Mouse (Mus musculus): Measurements from ENCODE around the gene Polr1b. TPM values are rescaled to one million over a fixed set of nuclear protein-coding genes. Genes with fewer than 3 reads are reported as not detected.
A peak's percentile ranks its signal among the peaks of the same experiment; 100 is the strongest.

The Polr1b gene
- polyA plus RNA-seq, 1 experiment from 2014 or later, result 21.0 TPM

DNA sequence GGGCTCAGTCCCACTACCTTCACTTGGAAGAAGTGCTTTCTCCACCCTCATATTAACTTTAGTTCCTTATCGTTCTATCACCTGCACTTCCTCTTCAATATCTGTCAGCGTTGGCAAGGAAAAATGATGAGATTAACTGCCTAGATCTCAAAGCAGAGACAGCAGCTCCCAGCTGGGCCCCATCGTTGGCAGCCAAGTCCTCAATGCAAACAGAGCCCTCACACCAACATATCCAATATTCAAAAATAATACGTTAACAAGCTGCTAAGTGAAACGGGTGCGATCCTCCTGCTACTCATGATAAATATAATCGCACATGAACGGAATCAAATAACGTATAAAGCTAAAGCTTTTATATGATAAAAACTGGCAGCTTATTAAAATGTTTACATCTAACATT lies 50.3 kb downstream of the Polr1b start:
- H3K4me3 ChIP-seq, result no peak overlapping the region
- peaks cover 5% of the 10 kb centered on the region for H3K9me3 ChIP-seq (replicated peaks)
- WGBS, result 84% methylated on average over 9 of the region's 9 CpGs
- H3K27ac ChIP-seq (ENCODE audit: poor library complexity, severe bottlenecking), result no peak overlapping the region
- no peak overlapping the region for H3K9ac ChIP-seq
- H3K4me2 ChIP-seq, result no peak overlapping the region
- ATAC-seq (ENCODE audit: insufficient number of reproducible peaks, low FRiP score), result no peak
- no peaks in the 10 kb centered on the region for H3K27me3 ChIP-seq (replicated peaks)
- H3K36me3 ChIP-seq, result no peaks in the 10 kb centered on the region
- no peaks in the 10 kb centered on the region for H3K4me1 ChIP-seq (replicated peaks)

DNA sequence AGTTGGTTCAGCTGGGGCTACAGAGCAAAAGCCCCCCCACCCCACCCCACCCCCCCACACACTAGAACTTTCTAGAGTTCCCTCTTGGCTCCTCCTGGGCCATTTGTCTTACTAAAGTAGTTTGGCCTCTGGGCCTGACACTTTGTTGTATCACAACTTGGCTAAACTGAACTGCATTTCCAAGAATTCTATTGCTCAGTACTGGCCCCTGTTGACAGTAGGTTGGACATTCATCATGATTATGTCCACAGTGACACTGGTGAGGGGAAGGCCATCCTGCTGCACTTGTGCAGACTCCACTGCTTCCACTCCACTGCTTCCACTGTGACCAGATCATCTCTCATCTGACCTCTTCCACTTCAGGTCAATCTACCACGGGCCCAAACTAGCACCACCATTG lies 52.0 kb downstream of the Polr1b start:
- H3K9ac ChIP-seq, result no peak overlapping the region
- 73% methylated on average over 1 of the region's 1 CpGs for WGBS

DNA sequence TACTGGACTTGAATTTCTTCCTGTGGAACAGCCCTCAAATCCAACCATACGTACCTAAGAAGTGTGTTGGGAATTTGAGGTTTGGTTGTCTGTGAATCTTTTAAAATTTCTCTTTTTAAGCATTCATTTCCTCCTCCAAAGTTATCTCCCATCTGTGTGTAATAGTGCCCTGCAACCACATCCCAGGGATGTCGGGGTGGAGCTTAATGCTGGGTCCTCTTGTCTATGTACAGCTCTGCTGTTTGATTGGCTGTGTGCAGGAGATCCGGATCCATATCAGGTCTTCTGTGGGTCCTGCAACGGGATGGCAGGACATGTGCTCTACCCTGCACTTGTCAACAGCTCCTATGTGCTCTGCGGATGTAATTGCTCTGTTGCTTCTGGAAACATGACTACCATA lies 64.0 kb downstream of the Polr1b start:
- Histone ChIP-seq H3K9me3 (replicated peaks) (peaks cover 4% of the 10 kb centered on the region), H3K27me3 (replicated peaks) (no peaks in the 10 kb centered on the region), H3K4me3 (no peak overlapping the region), H3K36me3 (no peaks in the 10 kb centered on the region), H3K9ac (no peak overlapping the region), H3K27ac (ENCODE audit: poor library complexity, severe bottlenecking) (no peak overlapping the region), H3K4me1 (replicated peaks) (peaks cover 15% of the 10 kb centered on the region), H3K4me2 (no peak overlapping the region)
- no peak for ATAC-seq (ENCODE audit: insufficient number of reproducible peaks, low FRiP score)
- WGBS, result 62% methylated on average over 5 of the region's 5 CpGs

More for the DNA sequence above, 52.0 kb downstream of the Polr1b start:
- H3K36me3 ChIP-seq, result no peaks in the 10 kb centered on the region
- no peaks in the 10 kb centered on the region for H3K27me3 ChIP-seq (replicated peaks)
- H3K9me3 ChIP-seq (replicated peaks), result 0 out of 2 replicates have a peak, but pooled peaks cover under 1% of the 10 kb centered on the region
- ATAC-seq (ENCODE audit: insufficient number of reproducible peaks, low FRiP score), result no peak
- no peak overlapping the region for H3K4me2 ChIP-seq
- H3K4me3 ChIP-seq, result no peak overlapping the region
- H3K4me1 ChIP-seq (replicated peaks), result no peaks in the 10 kb centered on the region
- H3K27ac ChIP-seq (ENCODE audit: poor library complexity, severe bottlenecking), result no peak overlapping the region

DNA sequence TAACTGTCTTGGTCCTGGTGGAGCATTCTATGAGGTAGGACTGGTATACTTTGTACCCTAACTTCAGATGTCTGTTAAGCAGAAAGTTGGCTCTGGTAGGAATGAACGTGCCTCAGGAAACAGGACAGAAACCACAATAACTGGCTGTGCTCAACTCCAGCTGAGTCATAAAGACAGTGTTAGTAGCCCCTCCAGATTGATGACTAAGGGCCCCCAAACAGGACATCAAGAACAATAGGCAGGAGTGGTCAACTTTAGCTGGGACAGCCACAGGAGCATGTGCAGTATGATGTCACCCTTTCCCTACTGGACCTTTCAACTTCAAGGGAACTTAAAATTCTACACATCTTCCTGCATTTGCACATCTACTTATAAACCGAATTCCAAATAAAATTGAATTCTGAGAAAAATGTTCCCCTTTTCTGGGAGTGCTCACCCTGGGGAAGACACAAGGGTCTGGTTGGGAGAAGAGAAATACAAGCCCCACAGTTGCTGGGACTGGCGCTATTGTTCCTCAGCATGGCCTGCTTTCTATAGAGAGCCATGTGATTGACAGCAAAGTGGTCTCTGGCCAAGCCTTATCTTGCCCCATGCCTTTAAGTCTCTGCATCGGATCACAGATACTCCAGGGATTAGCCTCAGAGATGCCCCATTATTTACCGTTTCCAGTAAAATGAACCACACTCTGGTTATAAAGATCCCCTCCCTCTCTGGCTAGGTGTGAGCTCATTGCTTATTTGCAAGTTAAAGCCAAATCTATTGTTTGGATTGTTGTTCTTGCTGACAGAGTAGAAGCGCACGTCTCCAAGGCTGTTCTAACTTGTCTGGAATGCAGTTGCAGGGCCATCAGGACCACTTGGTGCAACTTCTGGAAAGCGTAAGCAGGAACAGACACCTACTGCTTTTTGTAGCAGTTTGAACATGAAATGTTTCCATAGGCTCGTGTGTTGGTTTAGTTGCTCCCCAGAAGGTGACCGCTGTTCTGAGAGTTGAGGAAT lies 66.0 kb downstream of the Polr1b start:
- no peaks in the 10 kb centered on the region for H3K36me3 ChIP-seq
- peak overlapping the region; percentile 66; the same call in 1 of the 2 replicates for H3K27ac ChIP-seq (ENCODE audit: poor library complexity, severe bottlenecking)
- no peak for ATAC-seq (ENCODE audit: insufficient number of reproducible peaks, low FRiP score)
- H3K9ac ChIP-seq, result no peak overlapping the region
- no peak overlapping the region for H3K4me2 ChIP-seq
- no peak overlapping the region for H3K4me3 ChIP-seq
- 35% methylated on average over 10 of the region's 10 CpGs for WGBS
- no peaks in the 10 kb centered on the region for H3K27me3 ChIP-seq (replicated peaks)
- peaks cover 4% of the 10 kb centered on the region for H3K9me3 ChIP-seq (replicated peaks)
- H3K4me1 ChIP-seq (replicated peaks), result peaks cover 15% of the 10 kb centered on the region

DNA sequence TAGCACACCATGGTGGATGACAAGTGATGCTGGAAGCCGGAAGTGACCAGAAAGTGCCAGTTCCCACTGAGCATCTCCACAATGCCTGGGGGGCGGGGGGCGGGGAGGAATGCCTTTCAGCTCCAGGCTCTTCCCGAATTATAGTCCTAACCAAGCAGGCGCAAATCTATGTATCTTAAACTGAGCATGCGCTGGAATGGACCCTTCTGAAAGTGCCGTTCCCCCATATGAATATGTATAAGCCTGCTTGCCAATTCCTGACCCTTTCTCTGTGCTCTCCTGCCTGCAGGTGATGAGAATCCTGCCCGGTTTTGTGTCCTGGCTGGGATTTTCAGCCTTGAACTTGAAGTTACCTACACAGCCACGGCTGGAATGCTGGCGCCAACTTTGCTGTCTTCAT lies 72.6 kb downstream of the Polr1b start:
- H3K4me2 ChIP-seq, result no peak overlapping the region; the same call in 1 of the 2 replicates
- H3K27me3 ChIP-seq (replicated peaks), result no peaks in the 10 kb centered on the region
- H3K9ac ChIP-seq, result no peak overlapping the region
- 42% methylated on average over 10 of the region's 10 CpGs for WGBS
- H3K4me1 ChIP-seq (replicated peaks), result no peaks in the 10 kb centered on the region
- H3K36me3 ChIP-seq, result no peaks in the 10 kb centered on the region
- no peak overlapping the region for H3K27ac ChIP-seq (ENCODE audit: poor library complexity, severe bottlenecking)
- no peak overlapping the region for H3K4me3 ChIP-seq
- peaks cover 7% of the 10 kb centered on the region for H3K9me3 ChIP-seq (replicated peaks)
- no peak for ATAC-seq (ENCODE audit: insufficient number of reproducible peaks, low FRiP score)

DNA sequence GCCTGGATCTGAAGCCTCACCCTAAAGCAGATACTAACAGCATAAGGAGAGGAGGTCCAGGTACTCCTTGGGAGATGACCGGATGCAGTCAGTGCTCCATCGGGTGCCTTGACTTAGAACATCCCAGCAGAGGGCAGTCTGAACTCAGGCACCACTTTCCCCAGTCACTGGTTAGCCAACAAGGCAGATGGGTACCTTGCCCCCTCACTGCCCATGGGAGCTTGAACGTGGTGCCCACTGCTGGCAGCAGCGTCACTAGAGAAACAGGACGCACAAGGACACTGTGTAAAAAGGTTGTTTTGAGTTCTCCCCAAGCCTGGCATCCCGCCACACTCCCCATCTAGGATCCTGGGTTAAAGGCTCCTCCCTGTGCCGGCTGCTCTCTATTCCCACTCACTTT lies 73.7 kb downstream of the Polr1b start:
- peaks cover 5% of the 10 kb centered on the region; the same call in 1 of the 2 replicates for H3K9me3 ChIP-seq (replicated peaks)
- no peak overlapping the region for H3K4me2 ChIP-seq
- H3K4me3 ChIP-seq, result no peak overlapping the region
- no peak overlapping the region for H3K27ac ChIP-seq (ENCODE audit: poor library complexity, severe bottlenecking)
- H3K36me3 ChIP-seq, result no peaks in the 10 kb centered on the region
- 36% methylated on average over 7 of the region's 7 CpGs for WGBS
- no peaks in the 10 kb centered on the region for H3K27me3 ChIP-seq (replicated peaks)
- H3K9ac ChIP-seq, result no peak overlapping the region
- ATAC-seq (ENCODE audit: insufficient number of reproducible peaks, low FRiP score), result peak; percentile 66; the same call in 1 of the 2 replicates
- H3K4me1 ChIP-seq (replicated peaks), result no peaks in the 10 kb centered on the region

DNA sequence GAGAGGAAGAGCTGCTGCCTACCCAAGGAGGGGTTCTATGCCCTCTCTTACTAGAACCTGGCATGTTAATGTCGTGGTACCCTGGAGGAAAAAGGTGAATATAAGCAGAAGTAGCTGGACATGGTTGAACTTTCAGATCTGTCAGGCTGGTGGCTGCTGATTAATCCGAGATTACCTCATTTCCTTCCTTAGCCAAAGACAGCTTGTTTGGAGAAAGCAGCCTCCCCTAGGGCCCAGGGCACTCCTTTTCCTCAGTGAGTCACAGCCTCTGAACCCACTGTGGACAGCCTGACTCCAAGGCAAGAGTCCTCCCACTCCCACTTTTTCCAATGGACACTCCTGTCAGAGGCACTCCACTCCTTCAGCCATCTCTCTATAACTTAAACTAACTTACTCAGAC lies 74.8 kb downstream of the Polr1b start:
- 39% methylated on average over 2 of the region's 2 CpGs for WGBS
- Histone ChIP-seq H3K4me1 (replicated peaks) (no peaks in the 10 kb centered on the region), H3K4me3 (no peak overlapping the region), H3K4me2 (no peak overlapping the region), H3K27me3 (replicated peaks) (no peaks in the 10 kb centered on the region), H3K27ac (ENCODE audit: poor library complexity, severe bottlenecking) (no peak overlapping the region), H3K9me3 (replicated peaks) (peaks cover 5% of the 10 kb centered on the region; the same call in 1 of the 2 replicates), H3K9ac (no peak overlapping the region), H3K36me3 (no peaks in the 10 kb centered on the region)
- no peak for ATAC-seq (ENCODE audit: insufficient number of reproducible peaks, low FRiP score)

Other genes starting within 250 kb of the Polr1b start
- gene Fbln7, start 238.0 kb upstream of the Polr1b start, polyA plus RNA-seq (2016; fragmentation: Nextera tagmentation; extraction: Ambion mirVana), result 1.0 and 1.5 TPM in 2 replicates
- 7.2 and 7.5 TPM in 2 replicates for gene Zc3h8, start 156.9 kb upstream of the Polr1b start, polyA plus RNA-seq (2016; fragmentation: Nextera tagmentation; extraction: Ambion mirVana)
- 1.5 and 2.5 TPM in 2 replicates for gene Zc3h6, start 133.6 kb upstream of the Polr1b start, polyA plus RNA-seq (2016; fragmentation: Nextera tagmentation; extraction: Ambion mirVana)
- gene Gm10762, start 133.3 kb upstream of the Polr1b start, polyA plus RNA-seq (2016; fragmentation: Nextera tagmentation; extraction: Ambion mirVana), result 13.5 and 15.6 TPM in 2 replicates
- gene Vinac1, start 52.8 kb upstream of the Polr1b start, polyA plus RNA-seq (2016; fragmentation: Nextera tagmentation; extraction: Ambion mirVana), result 0.08 TPM in 1 of 2 replicates, not detected in the other
- gene Ttl, start 35.1 kb upstream of the Polr1b start, polyA plus RNA-seq (2016; fragmentation: Nextera tagmentation; extraction: Ambion mirVana), result 7.9 and 8.3 TPM in 2 replicates
- gene Chchd5, start 28.7 kb downstream of the Polr1b start, polyA plus RNA-seq (2016; fragmentation: Nextera tagmentation; extraction: Ambion mirVana), result 16.6 and 16.9 TPM in 2 replicates
- 45.8 and 47.5 TPM in 2 replicates for gene Slc20a1, start 97.8 kb downstream of the Polr1b start, polyA plus RNA-seq (2016; fragmentation: Nextera tagmentation; extraction: Ambion mirVana)
- gene Ckap2l, start 196.2 kb downstream of the Polr1b start, polyA plus RNA-seq (2016; fragmentation: Nextera tagmentation; extraction: Ambion mirVana), result 47.3 and 51.6 TPM in 2 replicates
- not detected in 2 replicates for gene Il1a, start 209.0 kb downstream of the Polr1b start, polyA plus RNA-seq (2016; fragmentation: Nextera tagmentation; extraction: Ambion mirVana)

Measured in heart, embryonic 12.5 days (tissue).